Mouse (Mus musculus): ENCODE results near the gene Aanat.
"Not testable (repeated sequence)": the region's sequence is repeated elsewhere in the genome, so short reads cannot be mapped to it uniquely, and the experiment has no call there.

The Aanat gene

GRCm38 (mm10) chr11:116611168-116611567 is 24.9 kb downstream of the Aanat start:
- DNase-seq (ENCODE audit: low spot score), result not testable (repeated sequence)

- no peak for DNase-seq (ENCODE audit: low spot score)
These were observed 25.7 kb downstream of the Aanat start for GRCm38 (mm10) chr11:116611883-116612282.

GRCm38 (mm10) chr11:116612554-116612953 is 26.3 kb downstream of the Aanat start:
- no peak for DNase-seq (ENCODE audit: low spot score)

GRCm38 (mm10) chr11:116613234-116613633 is 27.0 kb downstream of the Aanat start:
- DNase-seq (ENCODE audit: low spot score), result no peak

- DNase-seq (ENCODE audit: low spot score), result peak; percentile 48
These were observed 29.7 kb downstream of the Aanat start for GRCm38 (mm10) chr11:116615735-116616437.

- peak; percentile 22 for DNase-seq (ENCODE audit: low spot score)
These were observed 30.3 kb downstream of the Aanat start for GRCm38 (mm10) chr11:116616438-116617118.

GRCm38 (mm10) chr11:116617641-116618040 is 31.4 kb downstream of the Aanat start:
- peak; percentile 89 for DNase-seq (ENCODE audit: low spot score)

GRCm38 (mm10) chr11:116618666-116619065 is 32.4 kb downstream of the Aanat start:
- no peak for DNase-seq (ENCODE audit: low spot score)

- DNase-seq (ENCODE audit: low spot score), result no peak
These were observed 32.9 kb downstream of the Aanat start for GRCm38 (mm10) chr11:116619156-116619555.

- peak; percentile 17 for DNase-seq (ENCODE audit: low spot score)
These were observed 33.3 kb downstream of the Aanat start for GRCm38 (mm10) chr11:116619561-116619960.

- DNase-seq (ENCODE audit: low spot score), result peak; percentile 13
These were observed 33.8 kb downstream of the Aanat start for GRCm38 (mm10) chr11:116620073-116620472.

GRCm38 (mm10) chr11:116620559-116621253 is 34.5 kb downstream of the Aanat start:
- DNase-seq (ENCODE audit: low spot score), result no peak

- DNase-seq (ENCODE audit: low spot score), result peak; percentile 99
These were observed 35.0 kb downstream of the Aanat start for GRCm38 (mm10) chr11:116621258-116621704.

- peak; percentile 59 for DNase-seq (ENCODE audit: low spot score)
These were observed 37.3 kb downstream of the Aanat start for GRCm38 (mm10) chr11:116623281-116624124.

GRCm38 (mm10) chr11:116624131-116624832 is 38.0 kb downstream of the Aanat start:
- DNase-seq (ENCODE audit: low spot score), result peak; percentile 81

GRCm38 (mm10) chr11:116625081-116626000 is 39.1 kb downstream of the Aanat start:
- peak; percentile 57 for DNase-seq (ENCODE audit: low spot score)

GRCm38 (mm10) chr11:116626299-116627071 is 40.3 kb downstream of the Aanat start, which contains the start of gene Rhbdf2:
Rhbdf2 (minus strand) TSS chr11:116627019.
- no peak for DNase-seq (ENCODE audit: low spot score)

- peak; percentile 69 for DNase-seq (ENCODE audit: low spot score)
These were observed 41.1 kb downstream of the Aanat start for GRCm38 (mm10) chr11:116627072-116628020.
